Mouse (Mus musculus): ENCODE measurements at regions not wholly inside any gene's neighbourhood (a gene's known extent, or its start where the extent isn't known, plus 50 kb on each side); places are given as distances from the start of the nearest gene placed in this dataset.

DNA sequence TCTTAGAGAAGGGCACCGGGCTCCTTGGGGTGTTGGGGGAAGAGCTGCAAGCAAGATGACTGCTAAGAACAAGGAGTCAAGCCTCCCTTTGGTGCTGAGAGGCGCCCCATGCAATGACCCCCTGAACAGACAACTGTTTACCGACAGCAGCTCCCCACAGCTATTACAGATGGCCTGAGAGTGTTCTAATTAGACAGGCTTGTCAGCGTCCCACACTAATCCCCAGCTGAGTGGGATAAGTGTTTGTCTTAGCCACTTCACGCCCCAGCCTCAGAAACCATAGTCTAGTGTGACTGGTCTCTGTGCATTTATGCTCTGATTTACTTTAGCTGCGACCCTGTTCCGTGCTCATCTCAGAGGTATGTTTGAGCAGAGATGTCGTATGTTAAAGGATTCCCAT lies 50.3 kb upstream of the Onecut1 start:
- TF ChIP-seq CTCF (IDR thresholded peaks at IDR 0.05; ENCODE audit: insufficient read depth, low read depth, low read length) (no peak), POLR2A (IDR thresholded peaks at IDR 0.05; ENCODE audit: insufficient read depth, low read depth, low read length) (no peak)
